Mouse (Mus musculus) kidney, adult 2 months (tissue): ENCODE measurements around the gene B230217C12Rik. TPM values are rescaled to one million over a fixed set of nuclear protein-coding genes. Genes with fewer than 3 reads are reported as not detected.

Experiments used
- DNase-seq: peaks from one replicate; pipeline ENCODE4 v3.0.0; 2021
- H3K27ac ChIP-seq: fragments of 200-500 bp; 2 replicates; pipeline ENCODE4 v1.5.1; 2012; ENCODE audit warnings: low read depth, low read length, control low read depth, inconsistent platforms; ENCODE audit not compliant: insufficient read depth
- H3K27me3 ChIP-seq: fragments of 200-500 bp; replicated peaks from 2 replicates; pipeline ENCODE4 v1.6.1; 2012; ENCODE audit warnings: mild to moderate bottlenecking, moderate library complexity, low read length, inconsistent platforms; ENCODE audit not compliant: control insufficient read depth, insufficient read depth
- H3K36me3 ChIP-seq: fragments of 200-500 bp; 2 replicates; pipeline ENCODE4 v1.6.1; 2012; ENCODE audit warnings: mild to moderate bottlenecking, moderate library complexity, low read length, inconsistent platforms; ENCODE audit not compliant: control insufficient read depth, insufficient read depth
- H3K4me1 ChIP-seq: fragments of 200-500 bp; 2 replicates; pipeline ENCODE4 v1.6.1; 2011; ENCODE audit warnings: low read length; ENCODE audit not compliant: control insufficient read depth, insufficient read depth
- H3K4me3 ChIP-seq: fragments of 200-500 bp; 2 replicates; pipeline ENCODE4 v1.5.1; 2011; ENCODE audit warnings: mild to moderate bottlenecking, low read depth, low read length, control low read depth; ENCODE audit not compliant: insufficient read depth
- CTCF ChIP-seq: fragments of 200-500 bp; conservative IDR thresholded peaks from 2 replicates; pipeline ENCODE4 v1.5.1; 2011; ENCODE audit warnings: low read depth, mild to moderate bottlenecking, control low read depth, low read length, moderate library complexity, mixed read lengths; ENCODE audit not compliant: insufficient read depth, insufficient read length
- POLR2A ChIP-seq: fragments of 200-500 bp; IDR thresholded peaks from one replicate; pipeline ENCODE4 v1.6.1; 2011; ENCODE audit warnings: low read depth, low read length, control low read depth
- WGBS: fragments of 180-500 bp; shearing (Covaris S2); methylation state at CpG from one replicate; pipeline ENCODE4 v1.1.7; 2018; 5-methylcytosine and 5-hydroxymethylcytosine counted together
- polyA plus RNA-seq: library from polyadenylated mRNA; depleted of rRNA; stranded (reverse); fragments of >200 nt; gene quantifications from 2 replicates; pipeline ENCODE4 v1.2.3, GENCODE M21; 2012

The B230217C12Rik gene
- polyA plus RNA-seq, 1 experiment: 2.0 TPM

- H3K4me3 ChIP-seq: no peak overlapping the region
- H3K27me3 ChIP-seq: no peaks in the 10 kb centered on the region
- no peak overlapping the region for H3K27ac ChIP-seq
- no peak for DNase-seq
- H3K4me1 ChIP-seq: peaks cover 28% of the 10 kb centered on the region
- WGBS: 65% methylated on average over 10 of the region's 10 CpGs
- no peaks in the 10 kb centered on the region for H3K36me3 ChIP-seq
- TF ChIP-seq POLR2A: no peak
- TF ChIP-seq CTCF: no peak
Observed at GRCm38 (mm10) chr11:97825295-97825694, 15.3 kb upstream of the B230217C12Rik start.

- Histone ChIP-seq H3K4me1 (peaks cover 29% of the 10 kb centered on the region), H3K27ac (no peak overlapping the region), H3K27me3 (no peaks in the 10 kb centered on the region), H3K36me3 (no peaks in the 10 kb centered on the region), H3K4me3 (no peak overlapping the region)
- 75% methylated on average over 9 of the region's 9 CpGs for WGBS
- DNase-seq: no peak
- TF ChIP-seq CTCF (no peak), POLR2A (no peak)
Observed at GRCm38 (mm10) chr11:97825971-97826370, 14.6 kb upstream of the B230217C12Rik start.

GRCm38 (mm10) chr11:97826414-97826813 lies 14.2 kb upstream of the B230217C12Rik start:
- DNase-seq: peak; percentile 40
- Histone ChIP-seq H3K27ac (no peak overlapping the region), H3K36me3 (no peaks in the 10 kb centered on the region), H3K27me3 (no peaks in the 10 kb centered on the region), H3K4me1 (peaks cover 27% of the 10 kb centered on the region), H3K4me3 (no peak overlapping the region)
- 60% methylated on average over 7 of the region's 7 CpGs for WGBS
- TF ChIP-seq POLR2A (no peak), CTCF (no peak)

GRCm38 (mm10) chr11:97827654-97828053 lies 12.9 kb upstream of the B230217C12Rik start:
- H3K4me1 ChIP-seq: peaks cover 21% of the 10 kb centered on the region
- no peak overlapping the region for H3K27ac ChIP-seq
- H3K36me3 ChIP-seq: no peaks in the 10 kb centered on the region
- no peak overlapping the region for H3K4me3 ChIP-seq
- H3K27me3 ChIP-seq: no peaks in the 10 kb centered on the region
- WGBS: 92% methylated on average over 6 of the region's 6 CpGs
- DNase-seq: no peak
- TF ChIP-seq CTCF (no peak), POLR2A (no peak)

GRCm38 (mm10) chr11:97829365-97829764 lies 11.2 kb upstream of the B230217C12Rik start:
- TF ChIP-seq POLR2A (no peak), CTCF (no peak)
- Histone ChIP-seq H3K4me3 (no peak overlapping the region), H3K27me3 (no peaks in the 10 kb centered on the region), H3K4me1 (peaks cover 16% of the 10 kb centered on the region), H3K27ac (no peak overlapping the region), H3K36me3 (no peaks in the 10 kb centered on the region)
- DNase-seq: no peak
- WGBS: 86% methylated on average over 7 of the region's 7 CpGs

GRCm38 (mm10) chr11:97829913-97830476 lies 10.6 kb upstream of the B230217C12Rik start:
- peaks cover 12% of the 10 kb centered on the region; the same call in 1 of the 2 replicates for H3K4me1 ChIP-seq
- no peaks in the 10 kb centered on the region for H3K36me3 ChIP-seq
- no peak for TF ChIP-seq POLR2A
- TF ChIP-seq CTCF: no peak
- DNase-seq: peak; percentile 40
- H3K27ac ChIP-seq: 0 out of 2 replicates have a peak overlapping the region, but pooled peaks have one; percentile 27
- no peaks in the 10 kb centered on the region for H3K27me3 ChIP-seq
- 71% methylated on average over 12 of the region's 12 CpGs for WGBS
- H3K4me3 ChIP-seq: no peak overlapping the region

- H3K27ac ChIP-seq: no peak overlapping the region
- no peaks in the 10 kb centered on the region; the same call in 1 of the 2 replicates for H3K36me3 ChIP-seq
- WGBS: 66% methylated on average over 6 of the region's 6 CpGs
- no peak overlapping the region for H3K4me3 ChIP-seq
- no peak for DNase-seq
- TF ChIP-seq POLR2A (no peak), CTCF (no peak)
- peaks cover 10% of the 10 kb centered on the region; the same call in 1 of the 2 replicates for H3K4me1 ChIP-seq
- no peaks in the 10 kb centered on the region for H3K27me3 ChIP-seq
Observed at GRCm38 (mm10) chr11:97830501-97830900, 10.1 kb upstream of the B230217C12Rik start.
